In the genomic region with DNA sequence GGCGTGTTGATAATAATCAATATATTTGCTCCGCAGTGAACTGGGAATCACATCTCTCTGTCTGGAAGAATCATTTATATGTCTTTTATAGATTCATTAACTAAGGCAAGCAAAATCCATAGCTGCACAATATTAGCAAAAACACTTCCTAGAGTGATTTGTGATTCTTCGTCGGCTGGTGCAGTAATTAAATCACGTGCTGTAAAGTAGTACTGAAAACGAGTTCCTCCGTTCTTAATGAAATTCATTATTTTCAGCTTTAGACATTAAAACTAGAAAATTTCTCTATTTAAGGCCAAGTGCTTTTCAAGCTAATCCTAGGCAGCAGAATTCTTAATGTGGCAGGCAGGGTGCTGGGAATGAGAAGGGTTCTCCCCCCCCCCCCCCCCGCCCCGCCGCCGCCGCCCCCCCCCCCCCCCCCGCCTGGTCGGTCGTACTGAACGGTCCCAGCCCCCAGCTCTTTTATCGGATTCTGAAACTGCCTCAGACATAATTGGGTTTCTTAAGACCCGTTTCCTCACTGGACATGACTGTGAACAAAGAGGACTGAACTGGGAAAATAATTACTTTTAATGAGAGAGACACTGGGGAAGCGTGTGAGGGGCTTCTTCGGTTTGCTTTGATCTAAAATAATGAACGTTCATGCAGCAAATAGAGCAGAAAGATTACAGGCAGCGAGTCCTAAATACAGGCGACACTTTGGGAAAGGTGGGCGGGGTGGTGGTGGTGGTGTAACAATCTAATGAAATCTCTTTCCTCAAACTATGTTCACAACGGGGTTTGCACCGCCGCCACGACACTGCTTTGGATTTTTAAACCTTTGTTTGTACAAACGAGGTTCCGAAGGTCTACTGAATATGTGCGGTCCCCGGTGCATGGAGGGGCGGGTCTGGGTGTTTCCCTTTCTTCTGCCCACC, we compare ENCODE assay signal across 9 mouse cellular contexts.
DNase-seq lines count a peak whose midpoint lies in the region; ATAC-seq and TF ChIP-seq lines count a peak whose summit lies in the region.
"Had no signal": no experiment of that assay in that cellular context is flagged by ENCODE, and none has a peak within 500 bp of the region (broad histone marks: within the 10 kb centered on the region; RNA-seq: fewer than 3 reads in every experiment).

No protein-coding gene starts in this region.

- no peak for ATAC-seq in kidney, postnatal 0 days (replicated peaks; ENCODE audit: low FRiP score, low read depth)
- no peak for ATAC-seq in heart, postnatal 0 days (ENCODE audit: insufficient read depth, low read depth)
- ATAC-seq in liver, postnatal 0 days = no peak
- ATAC-seq in stomach, embryonic 15.5 days (ENCODE audit: insufficient read depth, low FRiP score, low read depth) = peak; percentile 35; the same call in 1 of the 2 replicates
- ATAC-seq in monocyte, adult 5-6 weeks (replicated peaks; ENCODE audit: insufficient number of reproducible peaks, low FRiP score, low TSS enrichment, poor library complexity, severe bottlenecking) = no peak
- ATAC-seq: Patski had no signal

- H3K27me3 ChIP-seq in kidney, postnatal 0 days (ENCODE audit: insufficient read depth, low read length) = no peaks in the 10 kb centered on the region
- no peaks in the 10 kb centered on the region for H3K27me3 ChIP-seq in heart, postnatal 0 days (ENCODE audit: control insufficient read depth, insufficient read depth, low read length)
- H3K27me3 ChIP-seq in liver, postnatal 0 days (ENCODE audit: insufficient read depth, low read length) = no peaks in the 10 kb centered on the region
- H3K27me3 ChIP-seq in stomach, embryonic 15.5 days (replicated peaks) = no peaks in the 10 kb centered on the region

- no peak for TF ChIP-seq EP300 in heart, postnatal 0 days (IDR thresholded peaks at IDR 0.05; ENCODE audit: low read depth)
- no peak for TF ChIP-seq EP300 in liver, postnatal 0 days (IDR thresholded peaks at IDR 0.05; ENCODE audit: low read depth)

- peak; percentile 43 for DNase-seq in kidney, postnatal 0 days (ENCODE audit: low spot score)
- DNase-seq in kidney, adult 8-10 months = no peak
- DNase-seq in embryo, embryonic 10.5 days (ENCODE audit: low spot score) = peak; percentile 68
- DNase-seq in heart, postnatal 0 days (ENCODE audit: low spot score) = no peak
- no peak for DNase-seq in liver, postnatal 0 days
- no peak for DNase-seq in T-cell, adult 2 months (ENCODE audit: low spot score)

- 0 out of 2 replicates have a peak overlapping the region, but pooled peaks have one; percentile 27 for H3K9ac ChIP-seq in kidney, postnatal 0 days (ENCODE audit: low read depth, low read length)
- H3K9ac ChIP-seq in heart, postnatal 0 days (replicated peaks; ENCODE audit: low read depth, low read length) = peak overlapping the region; percentile 50; the same call in 1 of the 2 replicates
- H3K9ac ChIP-seq in liver, postnatal 0 days (replicated peaks) = no peak overlapping the region
- no peak overlapping the region for H3K9ac ChIP-seq in stomach, embryonic 15.5 days

- 18% methylated on average over 25 of the region's 33 CpGs for WGBS in kidney, postnatal 0 days
- 31% methylated on average over 24 of the region's 33 CpGs for WGBS in heart, postnatal 0 days
- 40% methylated on average over 25 of the region's 33 CpGs for WGBS in liver, postnatal 0 days (ENCODE audit: insufficient replicate concordance)
- 12% methylated on average over 24 of the region's 33 CpGs for WGBS in stomach, embryonic 15.5 days

- H3K9me3 ChIP-seq in kidney, postnatal 0 days (replicated peaks; ENCODE audit: low read length) = no peaks in the 10 kb centered on the region
- H3K9me3 ChIP-seq in heart, postnatal 0 days (replicated peaks; ENCODE audit: control insufficient read depth, low read length) = 0 out of 2 replicates have a peak, but pooled peaks cover 4% of the 10 kb centered on the region
- H3K9me3 ChIP-seq in liver, postnatal 0 days (ENCODE audit: low read length) = no peaks in the 10 kb centered on the region
- no peaks in the 10 kb centered on the region for H3K9me3 ChIP-seq in stomach, embryonic 15.5 days

- peak overlapping the region; percentile 72 for H3K4me2 ChIP-seq in kidney, postnatal 0 days (ENCODE audit: low read length)
- H3K4me2 ChIP-seq in heart, postnatal 0 days (ENCODE audit: low read depth, low read length) = peak overlapping the region; percentile 68
- H3K4me2 ChIP-seq in liver, postnatal 0 days (ENCODE audit: low read depth, low read length) = peak overlapping the region; percentile 62
- peak overlapping the region; percentile 68 for H3K4me2 ChIP-seq in stomach, embryonic 15.5 days

- H3K4me1 ChIP-seq in kidney, postnatal 0 days (replicated peaks; ENCODE audit: insufficient read depth, low read length) = no peaks in the 10 kb centered on the region
- H3K4me1 ChIP-seq in heart, postnatal 0 days (ENCODE audit: control insufficient read depth, insufficient read depth) = no peaks in the 10 kb centered on the region
- no peaks in the 10 kb centered on the region for H3K4me1 ChIP-seq in liver, postnatal 0 days (ENCODE audit: insufficient read depth)
- no peaks in the 10 kb centered on the region for H3K4me1 ChIP-seq in stomach, embryonic 15.5 days

- H3K4me3 ChIP-seq in kidney, postnatal 0 days (replicated peaks; ENCODE audit: low read depth, low read length) = peak overlapping the region; percentile 39
- H3K4me3 ChIP-seq in heart, postnatal 0 days (ENCODE audit: low read depth, low read length) = peak overlapping the region; percentile 47
- peak overlapping the region; percentile 20; the same call in 1 of the 2 replicates for H3K4me3 ChIP-seq in liver, postnatal 0 days (ENCODE audit: low read depth, low read length)
- H3K4me3 ChIP-seq in stomach, embryonic 15.5 days (replicated peaks) = peak overlapping the region; percentile 35

- H3K27ac ChIP-seq in kidney, postnatal 0 days = no peak overlapping the region
- no peak overlapping the region for H3K27ac ChIP-seq in heart, postnatal 0 days (ENCODE audit: low read depth)
- H3K27ac ChIP-seq in liver, postnatal 0 days (ENCODE audit: low read depth) = no peak overlapping the region
- H3K27ac ChIP-seq in stomach, embryonic 15.5 days = no peak overlapping the region; the same call in 1 of the 2 replicates

- H3K36me3 ChIP-seq in kidney, postnatal 0 days (ENCODE audit: insufficient read depth, low read length) = no peaks in the 10 kb centered on the region
- no peaks in the 10 kb centered on the region for H3K36me3 ChIP-seq in heart, postnatal 0 days (replicated peaks; ENCODE audit: control insufficient read depth, insufficient read depth, low read length)
- no peaks in the 10 kb centered on the region for H3K36me3 ChIP-seq in liver, postnatal 0 days (replicated peaks; ENCODE audit: insufficient read depth, low read length)
- no peaks in the 10 kb centered on the region for H3K36me3 ChIP-seq in stomach, embryonic 15.5 days

- TF ChIP-seq CTCF in kidney, postnatal 0 days (IDR thresholded peaks at IDR 0.05; ENCODE audit: low read depth) = no peak
- no peak for TF ChIP-seq CTCF in heart, postnatal 0 days (IDR thresholded peaks at IDR 0.05; ENCODE audit: low read depth)
- TF ChIP-seq CTCF in liver, postnatal 0 days (IDR thresholded peaks at IDR 0.05; ENCODE audit: low read depth) = no peak

Comparison
In these comparisons a context has a peak if more than half of its experiments do, and no peak if none do; other contexts are left out.
1. DNase-seq: peak in kidney, postnatal 0 days (single experiment) and embryo, embryonic 10.5 days (single experiment); none in kidney, adult 8-10 months (0 of 2), heart, postnatal 0 days (single experiment), liver, postnatal 0 days (single experiment) and T-cell, adult 2 months (single experiment).
2. H3K9ac ChIP-seq: peak in kidney, postnatal 0 days (single experiment) and heart, postnatal 0 days (single experiment); none in liver, postnatal 0 days (single experiment) and stomach, embryonic 15.5 days (single experiment).
3. Peak in every context shown above with its lines, with median percentiles within 50 percentile points of each other: H3K4me2 ChIP-seq and H3K4me3 ChIP-seq.